ENCODE assay signal across 28 mouse cellular contexts in the genomic region with DNA sequence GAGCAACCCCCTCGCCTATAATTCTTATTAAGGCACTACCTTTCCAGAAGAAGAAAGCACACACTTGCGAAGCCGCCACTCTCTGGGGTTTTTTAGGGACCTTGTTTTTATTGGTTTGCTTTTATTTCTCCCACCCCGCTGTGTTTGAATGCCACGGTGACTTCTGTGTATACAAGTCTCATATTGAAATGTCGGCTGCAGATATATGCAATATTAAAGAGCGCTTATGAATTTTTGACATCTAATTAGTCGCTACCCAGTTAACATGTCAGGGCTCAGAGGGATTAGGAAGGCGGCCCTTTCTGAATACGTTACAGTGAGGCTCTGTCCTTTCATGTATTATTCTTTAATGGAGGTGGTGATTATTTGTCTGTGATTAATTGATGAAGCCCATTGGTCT.
DNase-seq lines count a peak whose midpoint lies in the region; ATAC-seq and TF ChIP-seq lines count a peak whose summit lies in the region.
"Had no signal": no experiment of that assay in that cellular context is flagged by ENCODE, and none has a peak within 500 bp of the region (broad histone marks: within the 10 kb centered on the region; RNA-seq: fewer than 3 reads in every experiment).

No protein-coding gene starts in this region.

- peak overlapping the region; percentile 27; the same call in 1 of the 2 replicates for H3K9ac ChIP-seq in forebrain, embryonic 11.5 days (ENCODE audit: low read length)
- no peak overlapping the region for H3K9ac ChIP-seq in forebrain, embryonic 15.5 days (replicated peaks)
- no peak overlapping the region for H3K9ac ChIP-seq in midbrain, embryonic 14.5 days (replicated peaks; ENCODE audit: low read length)
- no peak overlapping the region for H3K9ac ChIP-seq in midbrain, embryonic 11.5 days (ENCODE audit: low read length)
- H3K9ac ChIP-seq: embryonic facial prominence, embryonic 13.5 days; hindbrain, embryonic 14.5 days had no signal

- no peaks in the 10 kb centered on the region for H3K9me3 ChIP-seq in forebrain, embryonic 11.5 days (ENCODE audit: control insufficient read depth, low read length)
- no peaks in the 10 kb centered on the region for H3K9me3 ChIP-seq in forebrain, embryonic 15.5 days
- no peaks in the 10 kb centered on the region for H3K9me3 ChIP-seq in midbrain, embryonic 14.5 days (ENCODE audit: control insufficient read depth, low read length)
- no peaks in the 10 kb centered on the region for H3K9me3 ChIP-seq in midbrain, embryonic 11.5 days (ENCODE audit: control insufficient read depth, low read length)
- H3K9me3 ChIP-seq: embryonic facial prominence, embryonic 10.5 days; embryonic facial prominence, embryonic 13.5 days had no signal

- H3K27ac ChIP-seq in forebrain, embryonic 11.5 days (ENCODE audit: low read depth, low read length) = no peak overlapping the region
- no peak overlapping the region for H3K27ac ChIP-seq in forebrain, embryonic 15.5 days (replicated peaks)
- peak overlapping the region; percentile 26; the same call in 1 of the 2 replicates for H3K27ac ChIP-seq in midbrain, embryonic 14.5 days (replicated peaks; ENCODE audit: low read depth, low read length)
- H3K27ac ChIP-seq in midbrain, embryonic 11.5 days (ENCODE audit: low read depth, low read length) = no peak overlapping the region
- H3K27ac ChIP-seq: embryonic facial prominence, embryonic 13.5 days; hindbrain, embryonic 14.5 days; hindbrain, postnatal 0 days had no signal

- WGBS in forebrain, embryonic 11.5 days = 63% methylated on average over 10 of the region's 10 CpGs
- 30% methylated on average over 10 of the region's 10 CpGs for WGBS in forebrain, embryonic 15.5 days
- WGBS in midbrain, embryonic 14.5 days = 35% methylated on average over 10 of the region's 10 CpGs
- WGBS in midbrain, embryonic 11.5 days = 78% methylated on average over 10 of the region's 10 CpGs

- H3K36me3 ChIP-seq in forebrain, embryonic 11.5 days (ENCODE audit: control insufficient read depth, insufficient read depth, low read length) = no peaks in the 10 kb centered on the region
- H3K36me3 ChIP-seq in forebrain, embryonic 15.5 days = no peaks in the 10 kb centered on the region
- H3K36me3 ChIP-seq in midbrain, embryonic 14.5 days (ENCODE audit: control insufficient read depth, insufficient read depth, low read length) = no peaks in the 10 kb centered on the region
- H3K36me3 ChIP-seq in midbrain, embryonic 11.5 days (ENCODE audit: control insufficient read depth, insufficient read depth, low read length) = no peaks in the 10 kb centered on the region
- H3K36me3 ChIP-seq: embryonic facial prominence, embryonic 10.5 days; embryonic facial prominence, embryonic 13.5 days; G1E had no signal

- no peak overlapping the region for H3K4me3 ChIP-seq in forebrain, embryonic 11.5 days (ENCODE audit: low read depth, low read length)
- H3K4me3 ChIP-seq in forebrain, embryonic 15.5 days = no peak overlapping the region
- no peak overlapping the region for H3K4me3 ChIP-seq in midbrain, embryonic 14.5 days (replicated peaks; ENCODE audit: low read depth, low read length)
- H3K4me3 ChIP-seq in midbrain, embryonic 11.5 days (ENCODE audit: low read depth, low read length) = no peak overlapping the region
- H3K4me3 ChIP-seq: embryonic facial prominence, embryonic 10.5 days; embryonic facial prominence, embryonic 13.5 days; erythroblast, embryonic 14.5 days had no signal

- DNase-seq in forebrain, embryonic 11.5 days (ENCODE audit: low spot score) = no peak
- DNase-seq in midbrain, embryonic 14.5 days = peak; percentile 57
- DNase-seq in midbrain, embryonic 11.5 days (ENCODE audit: low spot score, missing footprints) = no peak
- peak; percentile 59 for DNase-seq in brain, embryonic 14.5 days (ENCODE audit: low read depth)
- peak; percentile 23 for DNase-seq in retina, embryonic 14.5 days (ENCODE audit: low spot score)
- DNase-seq in lung, postnatal 4 days = no peak
- DNase-seq: adrenal gland, postnatal 10 days; adrenal gland, postnatal 36 days; B cell, adult 2 months; cerebellum, adult 11-12 months; cerebellum, adult 8-10 months; cerebellum, postnatal 10 days; cerebellum, postnatal 36 days; embryo, embryonic 11 days; gastrocnemius, postnatal 10 days; gastrocnemius, postnatal 36 days had no signal

- peaks cover 16% of the 10 kb centered on the region; the same call in 1 of the 2 replicates for H3K4me1 ChIP-seq in forebrain, embryonic 11.5 days (replicated peaks; ENCODE audit: control insufficient read depth, insufficient read depth, low read length)
- H3K4me1 ChIP-seq in forebrain, embryonic 15.5 days = peaks cover 39% of the 10 kb centered on the region
- peaks cover 22% of the 10 kb centered on the region for H3K4me1 ChIP-seq in midbrain, embryonic 14.5 days (ENCODE audit: control insufficient read depth, insufficient read depth, low read length)
- no peaks in the 10 kb centered on the region for H3K4me1 ChIP-seq in midbrain, embryonic 11.5 days (ENCODE audit: control insufficient read depth, insufficient read depth, low read length)

- no peak for TF ChIP-seq CTCF in brain, embryonic 14.5 days (IDR thresholded peaks at IDR 0.05; ENCODE audit: borderline replicate concordance, extremely low read depth, insufficient read depth, insufficient read length)

- no peak for TF ChIP-seq POLR2A in brain, embryonic 14.5 days (IDR thresholded peaks at IDR 0.05; ENCODE audit: borderline replicate concordance, extremely low read depth, insufficient read depth, insufficient read length, poor library complexity, severe bottlenecking)

- H3K27me3 ChIP-seq in forebrain, embryonic 11.5 days (ENCODE audit: control insufficient read depth, insufficient read depth, low read length) = no peaks in the 10 kb centered on the region
- H3K27me3 ChIP-seq in forebrain, embryonic 15.5 days = no peaks in the 10 kb centered on the region; the same call in 1 of the 2 replicates
- H3K27me3 ChIP-seq in midbrain, embryonic 14.5 days (ENCODE audit: control insufficient read depth, insufficient read depth, low read length) = no peaks in the 10 kb centered on the region
- H3K27me3 ChIP-seq in midbrain, embryonic 11.5 days (ENCODE audit: control insufficient read depth, insufficient read depth, low read length) = no peaks in the 10 kb centered on the region
- H3K27me3 ChIP-seq: CH12.LX, Patski had no signal

- no peak overlapping the region for H3K4me2 ChIP-seq in forebrain, embryonic 11.5 days (ENCODE audit: low read depth, low read length, severe bottlenecking)
- H3K4me2 ChIP-seq in forebrain, embryonic 15.5 days (replicated peaks) = no peak overlapping the region
- no peak overlapping the region for H3K4me2 ChIP-seq in midbrain, embryonic 14.5 days (ENCODE audit: low read length)
- no peak overlapping the region for H3K4me2 ChIP-seq in midbrain, embryonic 11.5 days
- H3K4me2 ChIP-seq: embryonic facial prominence, embryonic 13.5 days; heart, embryonic 11.5 days; hindbrain, embryonic 14.5 days had no signal

- ATAC-seq in forebrain, embryonic 11.5 days (replicated peaks; ENCODE audit: low FRiP score) = no peak
- ATAC-seq in forebrain, embryonic 15.5 days (replicated peaks) = no peak
- no peak; the same call in 1 of the 2 replicates for ATAC-seq in midbrain, embryonic 14.5 days (ENCODE audit: low FRiP score, low TSS enrichment)
- no peak for ATAC-seq in midbrain, embryonic 11.5 days (ENCODE audit: low FRiP score)
- ATAC-seq: forebrain, embryonic 16.5 days; hindbrain, postnatal 0 days; inflammation-experienced regulatory T-cells, adult 6 months; Patski had no signal

Comparison
In these comparisons a context has a peak if more than half of its experiments do, and no peak if none do; other contexts are left out.
1. DNase-seq: peak in midbrain, embryonic 14.5 days (single experiment), brain, embryonic 14.5 days (single experiment) and retina, embryonic 14.5 days (single experiment); none in forebrain, embryonic 11.5 days (single experiment), midbrain, embryonic 11.5 days (single experiment) and lung, postnatal 4 days (0 of 2).